Mouse (Mus musculus) hindbrain, postnatal 0 days (tissue): ENCODE data around the gene Sorbs2. TPM values are rescaled to one million over a fixed set of nuclear protein-coding genes. Genes with fewer than 3 reads are reported as not detected.

ENCODE experiments used
- ATAC-seq: fragments of 200-750 bp; cut with Nextera tagmentation; 2 replicates; pipeline ENCODE4 v1.8.0; 2017; ENCODE audit warnings: mild to moderate bottlenecking, moderate TSS enrichment, moderate library complexity
- DNase-seq: peaks from one replicate; pipeline ENCODE4 v3.0.0-alpha.2; 2015; ENCODE audit warnings: low spot score
- H3K27ac ChIP-seq: fragments of 300-500 bp; sonication (generic); 2 replicates; pipeline ENCODE4 v1.5.1; 2014; ENCODE audit warnings: mild to moderate bottlenecking
- H3K27me3 ChIP-seq: fragments of 300-500 bp; sonication (generic); 2 replicates; pipeline ENCODE4 v1.6.1; 2014; ENCODE audit warnings: low read length, mixed read lengths; ENCODE audit not compliant: insufficient read depth
- H3K36me3 ChIP-seq: fragments of 300-500 bp; sonication (generic); 2 replicates; pipeline ENCODE4 v1.6.1; 2014; ENCODE audit warnings: low read length, mixed read lengths; ENCODE audit not compliant: insufficient read depth
- H3K4me1 ChIP-seq: fragments of 300-500 bp; sonication (generic); 2 replicates; pipeline ENCODE4 v1.6.1; 2014; ENCODE audit warnings: antibody characterized with exemption, low read length, mixed read lengths; ENCODE audit not compliant: insufficient read depth
- H3K4me2 ChIP-seq: fragments of 300-500 bp; sonication (generic); 2 replicates; pipeline ENCODE4 v1.6.1; 2014; ENCODE audit warnings: low read depth, mild to moderate bottlenecking, low read length, moderate library complexity, mixed read lengths
- H3K4me3 ChIP-seq: fragments of 300-500 bp; sonication (generic); 2 replicates; pipeline ENCODE4 v1.5.1; 2014; ENCODE audit warnings: low read length
- H3K9ac ChIP-seq: fragments of 300-500 bp; sonication (generic); replicated peaks from 2 replicates; pipeline ENCODE4 v1.6.1; 2014; ENCODE audit warnings: mild to moderate bottlenecking, low read length, moderate library complexity, mixed read lengths
- H3K9me3 ChIP-seq: fragments of 300-500 bp; sonication (generic); 2 replicates; pipeline ENCODE4 v1.6.1; 2016; ENCODE audit warnings: low read length, mixed read lengths
- CTCF ChIP-seq: IDR thresholded peaks from 2 replicates; pipeline ENCODE4 v1.5.1; 2016; ENCODE audit warnings: antibody characterized with exemption, control low read depth, low read depth
- WGBS: fragments of 180-500 bp; shearing (Covaris S2); extraction: QIAGEN DNeasy Blood & Tissue Kit; methylation state at CpG from one replicate; pipeline ENCODE4 v1.1.7; 2014; 5-methylcytosine and 5-hydroxymethylcytosine counted together
- polyA plus RNA-seq: library from polyadenylated mRNA; unstranded; fragments of >200 nt; fragmentation: Nextera tagmentation; extraction: Ambion mirVana; gene quantifications from 2 replicates; pipeline ENCODE4 v1.2.1, GENCODE M21; 2015
- total RNA-seq: library from RNA; depleted of rRNA; stranded (reverse); fragments of >200 nt; gene quantifications from 2 replicates; pipeline ENCODE4 v1.2.3, GENCODE M21; 2014

The Sorbs2 gene
- total and polyA plus RNA-seq, 2 experiments from 2014 or later = 37.8 to 65.6 TPM

GRCm38 (mm10) chr8:45503971-45504370 is 3.6 kb upstream of the Sorbs2 start:
- ATAC-seq (no peak), DNase-seq (no peak)
- H3K27ac ChIP-seq = no peak overlapping the region
- no peak overlapping the region for H3K4me2 ChIP-seq
- no peak overlapping the region for H3K4me3 ChIP-seq
- WGBS = 84% methylated on average over 7 of the region's 7 CpGs
- TF ChIP-seq CTCF = no peak
- H3K36me3 ChIP-seq = no peaks in the 10 kb centered on the region
- no peaks in the 10 kb centered on the region for H3K9me3 ChIP-seq
- no peak overlapping the region for H3K9ac ChIP-seq
- no peaks in the 10 kb centered on the region for H3K27me3 ChIP-seq
- H3K4me1 ChIP-seq = no peaks in the 10 kb centered on the region

GRCm38 (mm10) chr8:45506376-45506775 is 1.2 kb upstream of the Sorbs2 start:
- WGBS = 81% methylated on average over 4 of the region's 4 CpGs
- H3K9ac ChIP-seq = no peak overlapping the region
- no peak overlapping the region for H3K27ac ChIP-seq
- no peaks in the 10 kb centered on the region for H3K9me3 ChIP-seq
- no peaks in the 10 kb centered on the region for H3K27me3 ChIP-seq
- ATAC-seq (no peak), DNase-seq (no peak)
- H3K4me3 ChIP-seq = no peak overlapping the region
- peaks cover 5% of the 10 kb centered on the region; the same call in 1 of the 2 replicates for H3K4me1 ChIP-seq
- no peaks in the 10 kb centered on the region for H3K36me3 ChIP-seq
- no peak overlapping the region for H3K4me2 ChIP-seq
- no peak for TF ChIP-seq CTCF

GRCm38 (mm10) chr8:45507277-45507633 is 333 bp upstream of the Sorbs2 start:
- Histone ChIP-seq H3K9ac (peak overlapping the region; percentile 65), H3K4me1 (peaks cover 5% of the 10 kb centered on the region; the same call in 1 of the 2 replicates), H3K4me3 (peak overlapping the region; percentile 47), H3K36me3 (no peaks in the 10 kb centered on the region), H3K9me3 (no peaks in the 10 kb centered on the region), H3K27ac (peak overlapping the region; percentile 89), H3K4me2 (peak overlapping the region; percentile 66), H3K27me3 (no peaks in the 10 kb centered on the region)
- ATAC-seq (peak; percentile 88), DNase-seq (peak; percentile 70)
- WGBS = 32% methylated on average over 8 of the region's 8 CpGs
- no peak for TF ChIP-seq CTCF

GRCm38 (mm10) chr8:45508521-45509104 is 1.0 kb downstream of the Sorbs2 start:
- Histone ChIP-seq H3K4me2 (peak overlapping the region; percentile 66), H3K4me1 (peaks cover 5% of the 10 kb centered on the region; the same call in 1 of the 2 replicates), H3K27me3 (no peaks in the 10 kb centered on the region), H3K4me3 (peak overlapping the region; percentile 47), H3K9ac (peak overlapping the region; percentile 65), H3K36me3 (no peaks in the 10 kb centered on the region), H3K27ac (peak overlapping the region; percentile 89; the same call in 1 of the 2 replicates), H3K9me3 (no peaks in the 10 kb centered on the region)
- 0 out of 2 replicates have a peak, but pooled peaks have one; percentile 17 for ATAC-seq
- 11% methylated on average over 7 of the region's 7 CpGs for WGBS
- peak; percentile 48 for DNase-seq
- TF ChIP-seq CTCF = no peak

- DNase-seq (no peak), ATAC-seq (no peak)
- Histone ChIP-seq H3K9me3 (no peaks in the 10 kb centered on the region), H3K27ac (no peak overlapping the region), H3K4me3 (no peak overlapping the region), H3K4me2 (no peak overlapping the region), H3K4me1 (peaks cover 5% of the 10 kb centered on the region; the same call in 1 of the 2 replicates), H3K27me3 (no peaks in the 10 kb centered on the region), H3K36me3 (no peaks in the 10 kb centered on the region), H3K9ac (no peak overlapping the region)
- TF ChIP-seq CTCF = no peak
These were observed 4.8 kb downstream of the Sorbs2 start for GRCm38 (mm10) chr8:45512369-45512768.

- no peak for TF ChIP-seq CTCF
- H3K4me1 ChIP-seq = no peaks in the 10 kb centered on the region
- DNase-seq (no peak), ATAC-seq (no peak)
- no peak overlapping the region for H3K4me2 ChIP-seq
- no peak overlapping the region for H3K9ac ChIP-seq
- H3K36me3 ChIP-seq = no peaks in the 10 kb centered on the region
- no peaks in the 10 kb centered on the region for H3K9me3 ChIP-seq
- no peak overlapping the region for H3K4me3 ChIP-seq
- WGBS = 72% methylated on average over 6 of the region's 6 CpGs
- no peak overlapping the region for H3K27ac ChIP-seq
- H3K27me3 ChIP-seq = no peaks in the 10 kb centered on the region
These were observed 14.0 kb downstream of the Sorbs2 start for GRCm38 (mm10) chr8:45521595-45521994.

- H3K36me3 ChIP-seq = no peaks in the 10 kb centered on the region
- H3K9ac ChIP-seq = no peak overlapping the region
- no peaks in the 10 kb centered on the region for H3K4me1 ChIP-seq
- no peak for TF ChIP-seq CTCF
- DNase-seq (no peak), ATAC-seq (no peak)
- H3K27ac ChIP-seq = no peak overlapping the region
- no peaks in the 10 kb centered on the region for H3K27me3 ChIP-seq
- WGBS = 81% methylated on average over 2 of the region's 2 CpGs
- H3K4me2 ChIP-seq = no peak overlapping the region
- no peak overlapping the region for H3K4me3 ChIP-seq
- H3K9me3 ChIP-seq = no peaks in the 10 kb centered on the region
These were observed 20.1 kb downstream of the Sorbs2 start for GRCm38 (mm10) chr8:45527708-45528107.
